Mouse (Mus musculus) liver, embryonic 11.5 days (tissue): ENCODE data around the gene Trim52. TPM values are rescaled to one million over a fixed set of nuclear protein-coding genes. Genes with fewer than 3 reads are reported as not detected.

Source experiments
- ATAC-seq: fragments of 200-750 bp; cut with Nextera tagmentation; replicated peaks from 2 replicates; pipeline ENCODE4 v1.8.0; 2017; ENCODE audit warnings: moderate number of reproducible peaks, mild to moderate bottlenecking, moderate TSS enrichment, moderate library complexity; ENCODE audit not compliant: low FRiP score
- DNase-seq: peaks from one replicate; pipeline ENCODE4 v3.0.0-alpha.2; 2017; ENCODE audit warnings: low spot score
- H3K27ac ChIP-seq: fragments of 300-500 bp; sonication (generic); 2 replicates; pipeline ENCODE4 v1.5.1; 2014; ENCODE audit warnings: mild to moderate bottlenecking, low read depth, low read length, control low read depth
- H3K27me3 ChIP-seq: fragments of 300-500 bp; sonication (generic); replicated peaks from 2 replicates; pipeline ENCODE4 v1.6.1; 2014; ENCODE audit warnings: low read length, mixed read lengths; ENCODE audit not compliant: control insufficient read depth, insufficient read depth
- H3K36me3 ChIP-seq: fragments of 300-500 bp; sonication (generic); 2 replicates; pipeline ENCODE4 v1.6.1; 2014; ENCODE audit warnings: mild to moderate bottlenecking, low read length, moderate library complexity, mixed read lengths; ENCODE audit not compliant: control insufficient read depth, insufficient read depth
- H3K4me1 ChIP-seq: fragments of 300-500 bp; sonication (generic); replicated peaks from 2 replicates; pipeline ENCODE4 v1.6.1; 2014; ENCODE audit warnings: low read length, mixed read lengths; ENCODE audit not compliant: control insufficient read depth, insufficient read depth
- H3K4me2 ChIP-seq: fragments of 300-500 bp; sonication (generic); 2 replicates; pipeline ENCODE4 v1.6.1; 2014; ENCODE audit warnings: mild to moderate bottlenecking, control low read depth, moderate library complexity
- H3K4me3 ChIP-seq: fragments of 300-500 bp; sonication (generic); 2 replicates; pipeline ENCODE4 v1.5.1; 2014; ENCODE audit warnings: low read depth, low read length, control low read depth
- H3K9ac ChIP-seq: fragments of 300-500 bp; sonication (generic); 2 replicates; pipeline ENCODE4 v1.6.1; 2014; ENCODE audit warnings: low read depth, low read length, control low read depth
- H3K9me3 ChIP-seq: fragments of 300-500 bp; sonication (generic); 2 replicates; pipeline ENCODE4 v1.6.1; 2016; ENCODE audit warnings: low read length, inconsistent platforms, mixed read lengths; ENCODE audit not compliant: control insufficient read depth
- WGBS: fragments of 180-500 bp; shearing (Covaris S2); extraction: QIAGEN DNeasy Blood & Tissue Kit; methylation state at CpG from one replicate; pipeline ENCODE4 v1.1.7; 2014; 5-methylcytosine and 5-hydroxymethylcytosine counted together
- polyA plus RNA-seq: library from polyadenylated mRNA; unstranded; fragments of >200 nt; fragmentation: Nextera tagmentation; extraction: Ambion mirVana; gene quantifications from 2 replicates; pipeline ENCODE4 v1.2.1, GENCODE M21; 2014

Trim52 gene
- polyA plus RNA-seq, 1 experiment from 2014 or later = not detected

GRCm38 (mm10) chr14:106179728-106180125 lies 73.7 kb downstream of the Trim52 start:
- no peak overlapping the region for H3K27ac ChIP-seq
- H3K36me3 ChIP-seq = no peaks in the 10 kb centered on the region
- no peak for DNase-seq
- no peak for ATAC-seq
- H3K9ac ChIP-seq = no peak overlapping the region
- H3K4me3 ChIP-seq = no peak overlapping the region
- H3K4me2 ChIP-seq = no peak overlapping the region
- H3K27me3 ChIP-seq = no peaks in the 10 kb centered on the region
- WGBS = 86% methylated on average over 2 of the region's 2 CpGs
- no peaks in the 10 kb centered on the region for H3K9me3 ChIP-seq
- no peaks in the 10 kb centered on the region for H3K4me1 ChIP-seq

- Histone ChIP-seq H3K9ac (no peak overlapping the region), H3K27ac (no peak overlapping the region), H3K4me2 (no peak overlapping the region), H3K9me3 (no peaks in the 10 kb centered on the region), H3K4me1 (no peaks in the 10 kb centered on the region), H3K27me3 (no peaks in the 10 kb centered on the region), H3K4me3 (no peak overlapping the region), H3K36me3 (no peaks in the 10 kb centered on the region)
- DNase-seq = no peak
- no peak for ATAC-seq
Measured at GRCm38 (mm10) chr14:106180616-106181015, 74.6 kb downstream of the Trim52 start.

GRCm38 (mm10) chr14:106183985-106184384 lies 78.0 kb downstream of the Trim52 start:
- H3K27me3 ChIP-seq = no peaks in the 10 kb centered on the region
- no peaks in the 10 kb centered on the region for H3K4me1 ChIP-seq
- no peak for ATAC-seq

More at GRCm38 (mm10) chr14:106183985-106184384, 78.0 kb downstream of the Trim52 start:
- H3K9ac ChIP-seq = no peak overlapping the region
- no peak overlapping the region for H3K4me2 ChIP-seq
- H3K27ac ChIP-seq = no peak overlapping the region
- DNase-seq = no peak
- WGBS = 71% methylated on average over 3 of the region's 3 CpGs
- H3K9me3 ChIP-seq = no peaks in the 10 kb centered on the region
- no peaks in the 10 kb centered on the region for H3K36me3 ChIP-seq
- H3K4me3 ChIP-seq = no peak overlapping the region

Other genes with a start within 250 kb of the Trim52 start
- 13.5 and 15.3 TPM in 2 replicates for gene Spry2, start 209.4 kb upstream of the Trim52 start, polyA plus RNA-seq